Mouse (Mus musculus): ENCODE measurements at regions not wholly inside any gene's neighbourhood (a gene's known extent, or its start where the extent isn't known, plus 50 kb on each side); places are given as distances from the start of the nearest gene placed in this dataset.

- no peaks in the 10 kb centered on the region for H3K27me3 ChIP-seq (replicated peaks; ENCODE audit: control insufficient read depth, insufficient read depth, low read length)
- H3K27ac ChIP-seq (ENCODE audit: low read depth, low read length): no peak overlapping the region
- WGBS: 62% methylated on average over 4 of the region's 4 CpGs
- H3K9me3 ChIP-seq (ENCODE audit: control insufficient read depth): no peaks in the 10 kb centered on the region
- H3K4me2 ChIP-seq (replicated peaks; ENCODE audit: low read depth): no peak overlapping the region
- H3K36me3 ChIP-seq (ENCODE audit: control insufficient read depth, insufficient read depth): no peaks in the 10 kb centered on the region
- H3K4me1 ChIP-seq (replicated peaks; ENCODE audit: control insufficient read depth, insufficient read depth, low read length): no peaks in the 10 kb centered on the region
- H3K4me3 ChIP-seq (ENCODE audit: low read depth, low read length): no peak overlapping the region
- no peak for TF ChIP-seq CTCF (IDR thresholded peaks at IDR 0.05; ENCODE audit: low read depth)
- no peak overlapping the region for H3K9ac ChIP-seq (ENCODE audit: low read depth, low read length)
- ATAC-seq: no peak
These were observed 210.4 kb upstream of the P2ry1 start for GRCm38 (mm10) chr3:60792166-60792565.

GRCm38 (mm10) chr3:60796207-60796606 is 206.4 kb upstream of the P2ry1 start:
- 89% methylated on average over 2 of the region's 2 CpGs for WGBS
- ATAC-seq: no peak
- Histone ChIP-seq H3K36me3 (ENCODE audit: control insufficient read depth, insufficient read depth) (no peaks in the 10 kb centered on the region), H3K4me2 (replicated peaks; ENCODE audit: low read depth) (no peak overlapping the region), H3K4me3 (ENCODE audit: low read depth, low read length) (no peak overlapping the region), H3K9me3 (ENCODE audit: control insufficient read depth) (no peaks in the 10 kb centered on the region), H3K27me3 (replicated peaks; ENCODE audit: control insufficient read depth, insufficient read depth, low read length) (no peaks in the 10 kb centered on the region), H3K27ac (ENCODE audit: low read depth, low read length) (no peak overlapping the region), H3K9ac (ENCODE audit: low read depth, low read length) (no peak overlapping the region), H3K4me1 (replicated peaks; ENCODE audit: control insufficient read depth, insufficient read depth, low read length) (no peaks in the 10 kb centered on the region)
- TF ChIP-seq CTCF (IDR thresholded peaks at IDR 0.05; ENCODE audit: low read depth): no peak

- no peaks in the 10 kb centered on the region for H3K36me3 ChIP-seq (ENCODE audit: control insufficient read depth, insufficient read depth)
- 85% methylated on average over 6 of the region's 6 CpGs for WGBS
- no peaks in the 10 kb centered on the region for H3K9me3 ChIP-seq (ENCODE audit: control insufficient read depth)
- ATAC-seq: no peak
- H3K27ac ChIP-seq (ENCODE audit: low read depth, low read length): no peak overlapping the region
- no peaks in the 10 kb centered on the region for H3K27me3 ChIP-seq (replicated peaks; ENCODE audit: control insufficient read depth, insufficient read depth, low read length)
- H3K4me3 ChIP-seq (ENCODE audit: low read depth, low read length): no peak overlapping the region
- H3K4me2 ChIP-seq (replicated peaks; ENCODE audit: low read depth): no peak overlapping the region
- no peaks in the 10 kb centered on the region for H3K4me1 ChIP-seq (replicated peaks; ENCODE audit: control insufficient read depth, insufficient read depth, low read length)
- TF ChIP-seq CTCF (IDR thresholded peaks at IDR 0.05; ENCODE audit: low read depth): no peak
- no peak overlapping the region for H3K9ac ChIP-seq (ENCODE audit: low read depth, low read length)
These were observed 204.8 kb upstream of the P2ry1 start for GRCm38 (mm10) chr3:60797808-60798207.

GRCm38 (mm10) chr3:60798461-60798860 is 204.1 kb upstream of the P2ry1 start:
- H3K4me2 ChIP-seq (replicated peaks; ENCODE audit: low read depth): no peak overlapping the region
- no peaks in the 10 kb centered on the region for H3K9me3 ChIP-seq (ENCODE audit: control insufficient read depth)
- no peak overlapping the region for H3K27ac ChIP-seq (ENCODE audit: low read depth, low read length)
- no peak for ATAC-seq
- 83% methylated on average over 2 of the region's 2 CpGs for WGBS
- no peaks in the 10 kb centered on the region for H3K27me3 ChIP-seq (replicated peaks; ENCODE audit: control insufficient read depth, insufficient read depth, low read length)
- TF ChIP-seq CTCF (IDR thresholded peaks at IDR 0.05; ENCODE audit: low read depth): no peak
- H3K9ac ChIP-seq (ENCODE audit: low read depth, low read length): no peak overlapping the region
- H3K4me3 ChIP-seq (ENCODE audit: low read depth, low read length): no peak overlapping the region
- H3K36me3 ChIP-seq (ENCODE audit: control insufficient read depth, insufficient read depth): no peaks in the 10 kb centered on the region
- H3K4me1 ChIP-seq (replicated peaks; ENCODE audit: control insufficient read depth, insufficient read depth, low read length): no peaks in the 10 kb centered on the region

GRCm38 (mm10) chr3:60798862-60799261 is 203.7 kb upstream of the P2ry1 start:
- Histone ChIP-seq H3K36me3 (ENCODE audit: control insufficient read depth, insufficient read depth) (no peaks in the 10 kb centered on the region), H3K4me3 (ENCODE audit: low read depth, low read length) (no peak overlapping the region), H3K27ac (ENCODE audit: low read depth, low read length) (no peak overlapping the region), H3K4me1 (replicated peaks; ENCODE audit: control insufficient read depth, insufficient read depth, low read length) (no peaks in the 10 kb centered on the region), H3K4me2 (replicated peaks; ENCODE audit: low read depth) (no peak overlapping the region), H3K9me3 (ENCODE audit: control insufficient read depth) (no peaks in the 10 kb centered on the region), H3K27me3 (replicated peaks; ENCODE audit: control insufficient read depth, insufficient read depth, low read length) (no peaks in the 10 kb centered on the region), H3K9ac (ENCODE audit: low read depth, low read length) (no peak overlapping the region)
- TF ChIP-seq CTCF (IDR thresholded peaks at IDR 0.05; ENCODE audit: low read depth): no peak
- 74% methylated on average over 5 of the region's 5 CpGs for WGBS
- ATAC-seq: no peak

- no peaks in the 10 kb centered on the region for H3K36me3 ChIP-seq (ENCODE audit: control insufficient read depth, insufficient read depth)
- H3K9me3 ChIP-seq (ENCODE audit: control insufficient read depth): no peaks in the 10 kb centered on the region
- H3K4me2 ChIP-seq (replicated peaks; ENCODE audit: low read depth): no peak overlapping the region
- ATAC-seq: no peak
- no peak overlapping the region for H3K9ac ChIP-seq (ENCODE audit: low read depth, low read length)
- no peak overlapping the region for H3K27ac ChIP-seq (ENCODE audit: low read depth, low read length)
- no peaks in the 10 kb centered on the region for H3K27me3 ChIP-seq (replicated peaks; ENCODE audit: control insufficient read depth, insufficient read depth, low read length)
- WGBS: 78% methylated on average over 3 of the region's 3 CpGs
- TF ChIP-seq CTCF (IDR thresholded peaks at IDR 0.05; ENCODE audit: low read depth): no peak
- H3K4me3 ChIP-seq (ENCODE audit: low read depth, low read length): no peak overlapping the region
- H3K4me1 ChIP-seq (replicated peaks; ENCODE audit: control insufficient read depth, insufficient read depth, low read length): no peaks in the 10 kb centered on the region
These were observed 197.8 kb upstream of the P2ry1 start for GRCm38 (mm10) chr3:60804711-60805293.

GRCm38 (mm10) chr3:60811924-60812323 is 190.7 kb upstream of the P2ry1 start:
- ATAC-seq: no peak
- 67% methylated on average over 5 of the region's 5 CpGs for WGBS
- no peaks in the 10 kb centered on the region for H3K36me3 ChIP-seq (ENCODE audit: control insufficient read depth, insufficient read depth)
- no peak overlapping the region for H3K4me3 ChIP-seq (ENCODE audit: low read depth, low read length)
- H3K27ac ChIP-seq (ENCODE audit: low read depth, low read length): no peak overlapping the region
- H3K27me3 ChIP-seq (replicated peaks; ENCODE audit: control insufficient read depth, insufficient read depth, low read length): no peaks in the 10 kb centered on the region
- H3K4me2 ChIP-seq (replicated peaks; ENCODE audit: low read depth): no peak overlapping the region
- H3K4me1 ChIP-seq (replicated peaks; ENCODE audit: control insufficient read depth, insufficient read depth, low read length): no peaks in the 10 kb centered on the region
- no peaks in the 10 kb centered on the region for H3K9me3 ChIP-seq (ENCODE audit: control insufficient read depth)
- TF ChIP-seq CTCF (IDR thresholded peaks at IDR 0.05; ENCODE audit: low read depth): no peak
- H3K9ac ChIP-seq (ENCODE audit: low read depth, low read length): no peak overlapping the region

All from intestine, postnatal 0 days (tissue).